Mouse (Mus musculus): ENCODE measurements around the gene Olfr877. TPM values are rescaled to one million over a fixed set of nuclear protein-coding genes. Genes with fewer than 3 reads are reported as not detected.

The Olfr877 gene
- polyA plus RNA-seq, 1 experiment from 2014 or later: not detected

- WGBS: 87% methylated on average over 1 of the region's 1 CpGs
- Histone ChIP-seq H3K4me2 (ENCODE audit: low read depth, low read length) (no peak overlapping the region), H3K4me3 (ENCODE audit: low read length) (no peak overlapping the region), H3K4me1 (ENCODE audit: control insufficient read depth, insufficient read depth, low read length) (no peaks in the 10 kb centered on the region), H3K36me3 (ENCODE audit: control insufficient read depth, insufficient read depth, low read length) (no peaks in the 10 kb centered on the region), H3K27me3 (replicated peaks; ENCODE audit: control insufficient read depth, insufficient read depth, low read length) (no peaks in the 10 kb centered on the region), H3K27ac (ENCODE audit: low read length) (no peak overlapping the region), H3K9me3 (ENCODE audit: control insufficient read depth, low read length) (no peaks in the 10 kb centered on the region), H3K9ac (ENCODE audit: low read depth, low read length) (no peak overlapping the region)
- ATAC-seq: no peak
Observed at GRCm38 (mm10) chr9:37871097-37871496, 17.0 kb downstream of the Olfr877 start.

GRCm38 (mm10) chr9:37871536-37871935, 17.5 kb downstream of the Olfr877 start:
- Histone ChIP-seq H3K27me3 (replicated peaks; ENCODE audit: control insufficient read depth, insufficient read depth, low read length) (no peaks in the 10 kb centered on the region), H3K4me3 (ENCODE audit: low read length) (no peak overlapping the region), H3K4me2 (ENCODE audit: low read depth, low read length) (no peak overlapping the region), H3K9me3 (ENCODE audit: control insufficient read depth, low read length) (no peaks in the 10 kb centered on the region), H3K27ac (ENCODE audit: low read length) (no peak overlapping the region), H3K9ac (ENCODE audit: low read depth, low read length) (no peak overlapping the region), H3K4me1 (ENCODE audit: control insufficient read depth, insufficient read depth, low read length) (no peaks in the 10 kb centered on the region), H3K36me3 (ENCODE audit: control insufficient read depth, insufficient read depth, low read length) (no peaks in the 10 kb centered on the region)
- 66% methylated on average over 1 of the region's 1 CpGs for WGBS
- no peak for ATAC-seq

GRCm38 (mm10) chr9:37890960-37891359, 36.9 kb downstream of the Olfr877 start:
- Histone ChIP-seq H3K4me1 (ENCODE audit: control insufficient read depth, insufficient read depth, low read length) (no peaks in the 10 kb centered on the region), H3K4me3 (ENCODE audit: low read length) (no peak overlapping the region), H3K27ac (ENCODE audit: low read length) (no peak overlapping the region), H3K9me3 (ENCODE audit: control insufficient read depth, low read length) (no peaks in the 10 kb centered on the region), H3K4me2 (ENCODE audit: low read depth, low read length) (no peak overlapping the region), H3K9ac (ENCODE audit: low read depth, low read length) (no peak overlapping the region), H3K36me3 (ENCODE audit: control insufficient read depth, insufficient read depth, low read length) (no peaks in the 10 kb centered on the region), H3K27me3 (replicated peaks; ENCODE audit: control insufficient read depth, insufficient read depth, low read length) (no peaks in the 10 kb centered on the region)
- ATAC-seq: no peak
- WGBS: 40% methylated on average over 2 of the region's 2 CpGs

- H3K9ac ChIP-seq (ENCODE audit: low read depth, low read length): no peak within 1 kb of the TSS
- H3K9me3 ChIP-seq (ENCODE audit: control insufficient read depth, low read length): no peaks in the 10 kb centered on the region
- H3K27me3 ChIP-seq (replicated peaks; ENCODE audit: control insufficient read depth, insufficient read depth, low read length): no peaks in the 10 kb centered on the region
- ATAC-seq: no peak
- H3K36me3 ChIP-seq (ENCODE audit: control insufficient read depth, insufficient read depth, low read length): no peaks in the 10 kb centered on the region
- H3K4me1 ChIP-seq (ENCODE audit: control insufficient read depth, insufficient read depth, low read length): no peaks in the 10 kb centered on the region
- 27% methylated on average over 2 of the region's 2 CpGs for WGBS
- H3K4me3 ChIP-seq (ENCODE audit: low read length): no peak within 1 kb of the TSS
- no peak within 1 kb of the TSS for H3K4me2 ChIP-seq (ENCODE audit: low read depth, low read length)
- H3K27ac ChIP-seq (ENCODE audit: low read length): no peak within 1 kb of the TSS
Observed at GRCm38 (mm10) chr9:37896661-37897060, 42.6 kb downstream of the Olfr877 start, which contains the start of gene Olfr145. Gene Olfr145 (plus strand): TSS chr9:37896724.

- H3K4me3 ChIP-seq (ENCODE audit: low read length): no peak overlapping the region
- no peak for ATAC-seq
- 65% methylated on average over 3 of the region's 3 CpGs for WGBS
- H3K9ac ChIP-seq (ENCODE audit: low read depth, low read length): no peak overlapping the region
- no peaks in the 10 kb centered on the region for H3K4me1 ChIP-seq (ENCODE audit: control insufficient read depth, insufficient read depth, low read length)
- H3K27me3 ChIP-seq (replicated peaks; ENCODE audit: control insufficient read depth, insufficient read depth, low read length): no peaks in the 10 kb centered on the region
- H3K27ac ChIP-seq (ENCODE audit: low read length): no peak overlapping the region
- no peak overlapping the region for H3K4me2 ChIP-seq (ENCODE audit: low read depth, low read length)
- no peaks in the 10 kb centered on the region for H3K9me3 ChIP-seq (ENCODE audit: control insufficient read depth, low read length)
- no peaks in the 10 kb centered on the region for H3K36me3 ChIP-seq (ENCODE audit: control insufficient read depth, insufficient read depth, low read length)
Observed at GRCm38 (mm10) chr9:37905555-37905954, 51.5 kb downstream of the Olfr877 start.

Other genes starting within 250 kb of the Olfr877 start
- 3.0 and 3.4 TPM in 2 replicates for gene Spa17, start 240.5 kb upstream of the Olfr877 start, polyA plus RNA-seq (2015; fragmentation: Nextera tagmentation; extraction: Ambion mirVana)
- 191 and 203 TPM in 2 replicates for gene Tbrg1, start 197.0 kb upstream of the Olfr877 start, polyA plus RNA-seq (2015; fragmentation: Nextera tagmentation; extraction: Ambion mirVana)
- not detected in 2 replicates for gene Panx3, start 185.0 kb upstream of the Olfr877 start, polyA plus RNA-seq (2015; fragmentation: Nextera tagmentation; extraction: Ambion mirVana)
- not detected in 2 replicates for gene Olfr160, start 138.0 kb upstream of the Olfr877 start, polyA plus RNA-seq (2015; fragmentation: Nextera tagmentation; extraction: Ambion mirVana)
- not detected in 2 replicates for gene Olfr874, start 109.2 kb upstream of the Olfr877 start, polyA plus RNA-seq (2015; fragmentation: Nextera tagmentation; extraction: Ambion mirVana)
- not detected in 2 replicates for gene Olfr875, start 82.4 kb upstream of the Olfr877 start, polyA plus RNA-seq (2015; fragmentation: Nextera tagmentation; extraction: Ambion mirVana)
- gene Olfr876, start 51.2 kb upstream of the Olfr877 start, polyA plus RNA-seq (2015; fragmentation: Nextera tagmentation; extraction: Ambion mirVana): not detected in 2 replicates
- not detected in 2 replicates for gene Olfr145, start 42.5 kb downstream of the Olfr877 start, polyA plus RNA-seq (2015; fragmentation: Nextera tagmentation; extraction: Ambion mirVana)
- gene Olfr878, start 63.6 kb downstream of the Olfr877 start, polyA plus RNA-seq (2015; fragmentation: Nextera tagmentation; extraction: Ambion mirVana): not detected in 2 replicates
- not detected in 2 replicates for gene Olfr881, start 137.6 kb downstream of the Olfr877 start, polyA plus RNA-seq (2015; fragmentation: Nextera tagmentation; extraction: Ambion mirVana)
- gene Olfr883, start 171.5 kb downstream of the Olfr877 start, polyA plus RNA-seq (2015; fragmentation: Nextera tagmentation; extraction: Ambion mirVana): not detected in 2 replicates
- gene Olfr884, start 192.3 kb downstream of the Olfr877 start, polyA plus RNA-seq (2015; fragmentation: Nextera tagmentation; extraction: Ambion mirVana): not detected in 2 replicates
- not detected in 2 replicates for gene Olfr885, start 207.1 kb downstream of the Olfr877 start, polyA plus RNA-seq (2015; fragmentation: Nextera tagmentation; extraction: Ambion mirVana)
- gene Olfr887, start 229.8 kb downstream of the Olfr877 start, polyA plus RNA-seq (2015; fragmentation: Nextera tagmentation; extraction: Ambion mirVana): not detected in 2 replicates